Mouse (Mus musculus): ENCODE data around the gene Fgfr2.

Fgfr2 gene

DNA sequence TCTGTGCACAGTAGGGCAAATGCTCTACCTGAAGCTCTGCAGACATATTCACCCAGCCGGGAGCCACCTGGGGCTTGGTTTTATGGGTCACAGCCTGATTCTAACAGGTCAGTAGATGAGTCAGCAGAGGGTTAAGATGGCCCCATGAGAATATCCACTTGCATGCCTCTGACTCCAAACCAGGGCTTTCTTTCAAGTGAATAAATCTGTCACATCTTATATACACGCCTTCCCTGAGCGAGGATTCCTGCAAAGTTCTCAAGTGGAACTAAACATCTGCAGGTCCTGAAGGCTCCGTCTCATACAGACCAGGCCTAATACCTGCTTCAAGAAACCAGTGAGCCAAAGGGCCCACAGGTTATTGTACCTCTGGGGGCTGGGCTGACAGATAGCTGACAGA lies 2872.2 kb downstream of the Fgfr2 start:
- in situ Hi-C loops (cut with MseI, MboI) = no loop called here

DNA sequence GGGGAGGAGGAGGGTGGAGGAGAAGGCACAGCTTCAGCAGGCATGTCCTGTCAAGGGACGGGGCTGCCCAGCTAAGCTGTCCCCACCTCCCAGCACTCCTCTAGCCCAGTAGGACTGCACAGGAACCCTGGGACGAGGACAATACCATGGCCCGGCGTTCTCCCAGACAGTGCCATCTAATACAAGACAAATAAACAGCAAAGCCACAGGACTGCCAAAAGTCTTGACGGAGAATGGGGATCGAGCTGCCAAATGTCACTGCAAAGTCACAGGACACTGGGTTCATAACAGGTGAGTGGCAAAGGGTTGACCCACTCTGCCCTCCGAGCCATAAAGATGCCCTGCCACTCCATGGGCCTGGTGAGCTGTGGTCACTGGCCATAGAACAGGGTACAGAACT lies 2874.7 kb downstream of the Fgfr2 start:
- in situ Hi-C loops (cut with MseI, MboI) = no loop called here

DNA sequence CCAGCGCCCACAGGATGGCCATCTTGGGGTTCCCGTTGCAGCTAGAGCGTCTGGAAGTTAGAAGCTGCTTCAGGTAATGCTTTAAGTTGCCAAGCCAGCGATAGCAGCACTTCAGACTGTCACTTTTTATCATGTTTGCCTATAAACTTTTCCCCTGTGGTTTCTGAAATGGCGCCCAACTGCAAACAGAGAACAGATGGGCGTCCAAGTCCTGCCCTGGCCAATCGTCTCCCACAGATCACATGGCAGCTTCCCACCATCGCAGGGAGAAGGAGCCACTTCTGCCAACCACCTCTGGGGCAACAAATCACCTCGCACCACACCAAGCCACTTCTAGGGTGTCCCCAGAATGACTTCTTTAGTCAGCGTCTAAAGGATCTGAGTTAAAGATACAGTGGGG lies 2875.3 kb downstream of the Fgfr2 start:
- in situ Hi-C loops (cut with MseI, MboI) = no loop called here

DNA sequence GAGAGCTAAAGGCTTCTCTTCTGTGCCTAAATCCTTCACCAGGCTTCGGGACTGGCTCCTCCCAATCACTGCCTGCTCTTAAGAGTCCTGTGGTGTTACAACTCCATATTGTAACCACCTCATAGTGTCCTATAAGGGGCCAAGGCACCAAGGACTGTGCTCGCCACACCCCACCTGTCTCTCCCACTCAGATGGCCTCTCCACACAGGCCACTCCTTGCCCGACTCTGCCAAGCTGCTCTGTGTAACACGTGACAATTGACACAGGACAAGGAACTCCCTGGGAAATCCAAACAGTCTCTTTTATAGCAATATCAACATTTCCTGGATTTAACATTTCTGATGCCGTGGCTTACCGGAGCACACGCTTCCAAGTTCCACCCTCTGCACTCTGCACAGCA lies 2876.7 kb downstream of the Fgfr2 start:
- in situ Hi-C loops (cut with MseI, MboI) = no loop called here

GRCm38 (mm10) chr7:130244545-130244944 lies 2878.6 kb downstream of the Fgfr2 start:
- in situ Hi-C loops (cut with MseI, MboI) = no loop called here

DNA sequence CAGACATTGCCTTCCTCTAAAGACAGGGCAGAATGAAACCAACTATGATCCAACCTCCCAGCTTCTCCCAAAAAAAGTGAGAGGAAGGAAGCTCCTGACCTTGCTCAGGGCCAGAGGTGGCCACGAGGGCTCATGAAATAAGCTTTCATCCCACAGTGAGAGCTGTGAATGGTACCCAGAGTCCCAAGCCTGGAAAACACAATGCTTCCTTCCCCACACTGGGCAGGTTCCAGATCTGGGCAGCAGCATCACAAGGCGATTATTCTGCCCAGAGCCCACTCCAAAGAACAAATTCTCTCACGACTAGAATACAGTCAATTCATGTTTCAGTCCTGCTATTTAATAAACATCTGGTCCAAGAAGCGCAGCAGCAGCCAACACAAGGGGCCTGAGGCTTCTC lies 2879.3 kb downstream of the Fgfr2 start:
- in situ Hi-C loops (cut with MseI, MboI) = no loop called here

- in situ Hi-C loops (cut with MseI, MboI) = no loop called here
Measured at GRCm38 (mm10) chr7:130240191-130240590, 2883.0 kb downstream of the Fgfr2 start.

- in situ Hi-C loops (cut with MseI, MboI) = no loop called here
Measured at GRCm38 (mm10) chr7:130237244-130237643, 2885.9 kb downstream of the Fgfr2 start.

DNA sequence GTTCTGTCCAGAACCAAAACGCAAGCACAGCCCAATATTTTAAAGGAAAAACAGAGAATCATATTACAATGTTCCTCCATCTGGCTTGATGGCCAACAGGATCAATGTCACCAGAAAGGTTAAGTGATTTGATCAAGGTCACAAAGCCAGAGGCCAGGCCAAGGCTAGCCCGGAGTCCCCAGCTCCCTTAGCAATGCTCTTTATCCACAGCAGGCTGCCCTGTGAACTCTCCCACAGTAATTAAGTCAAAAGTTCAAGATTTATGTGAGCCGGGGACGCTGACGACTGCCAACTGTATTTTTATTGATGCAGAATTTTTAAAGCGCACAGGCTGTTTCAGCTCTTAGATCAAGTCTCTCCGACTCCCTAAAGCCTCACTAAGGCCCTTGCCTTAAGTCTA lies 2889.4 kb downstream of the Fgfr2 start:
- in situ Hi-C loops (cut with MseI, MboI) = no loop called here

DNA sequence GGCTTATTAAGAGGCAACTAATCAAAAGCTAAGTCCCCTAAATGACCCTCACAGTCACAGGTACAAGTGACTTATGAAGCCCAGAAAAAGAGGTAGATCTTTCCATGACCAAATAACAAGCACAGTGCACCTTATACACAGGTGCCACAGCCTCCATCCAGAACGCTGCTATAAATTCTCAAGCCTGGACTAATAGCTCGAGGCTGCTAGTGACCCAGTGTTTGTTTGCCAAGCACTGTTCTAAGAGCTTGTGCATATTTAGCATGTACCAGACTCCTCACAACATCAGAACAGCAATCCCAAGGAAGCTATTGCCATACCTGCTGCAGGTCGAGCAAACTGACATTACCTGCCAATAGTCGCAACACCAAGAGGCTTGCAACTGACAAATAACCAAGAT lies 2893.1 kb downstream of the Fgfr2 start:
- in situ Hi-C loops (cut with MseI, MboI) = no loop called here

GRCm38 (mm10) chr7:130225227-130225626 lies 2897.9 kb downstream of the Fgfr2 start:
- in situ Hi-C loops (cut with MseI, MboI) = no loop called here

- in situ Hi-C loops (cut with MseI, MboI) = no loop called here
Measured at GRCm38 (mm10) chr7:130222633-130223354, 2900.4 kb downstream of the Fgfr2 start.

DNA sequence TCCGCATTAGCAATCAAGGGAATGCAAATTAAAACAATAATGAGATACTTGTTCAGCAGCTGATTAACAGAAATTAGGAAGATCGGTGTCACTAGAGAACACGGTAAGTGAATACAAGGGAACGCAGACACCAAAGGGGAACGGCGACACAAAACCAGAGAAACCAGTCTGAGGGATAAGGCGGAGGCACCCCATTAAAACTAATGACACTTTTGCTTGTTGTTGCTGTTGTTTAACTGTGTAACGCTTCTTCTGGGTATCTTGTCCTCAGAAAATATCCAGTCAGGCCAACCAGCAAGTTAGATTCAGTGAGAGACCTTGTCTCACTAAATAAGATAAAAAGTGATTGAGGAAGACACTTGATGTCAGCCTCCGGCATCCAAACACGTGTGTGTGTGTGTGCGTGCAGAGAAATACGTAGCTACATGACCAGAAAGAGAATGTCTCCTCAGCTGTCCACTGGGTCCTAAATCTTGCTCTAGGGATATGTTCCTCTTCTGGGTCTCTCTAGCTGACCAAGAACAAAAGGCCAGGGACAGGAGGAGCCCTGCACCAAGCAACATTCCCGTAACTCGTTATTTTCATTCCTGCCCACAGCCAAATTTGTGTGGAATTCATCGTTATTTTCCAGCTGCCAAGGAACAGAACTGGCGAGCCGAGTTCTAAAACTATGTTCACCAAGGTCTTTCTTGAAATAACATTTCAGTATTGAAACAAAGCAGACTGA lies 2901.3 kb downstream of the Fgfr2 start:
- in situ Hi-C loops (cut with MseI, MboI) = no loop called here

GRCm38 (mm10) chr7:130220627-130221026 lies 2902.5 kb downstream of the Fgfr2 start:
- in situ Hi-C loops (cut with MseI, MboI) = no loop called here

DNA sequence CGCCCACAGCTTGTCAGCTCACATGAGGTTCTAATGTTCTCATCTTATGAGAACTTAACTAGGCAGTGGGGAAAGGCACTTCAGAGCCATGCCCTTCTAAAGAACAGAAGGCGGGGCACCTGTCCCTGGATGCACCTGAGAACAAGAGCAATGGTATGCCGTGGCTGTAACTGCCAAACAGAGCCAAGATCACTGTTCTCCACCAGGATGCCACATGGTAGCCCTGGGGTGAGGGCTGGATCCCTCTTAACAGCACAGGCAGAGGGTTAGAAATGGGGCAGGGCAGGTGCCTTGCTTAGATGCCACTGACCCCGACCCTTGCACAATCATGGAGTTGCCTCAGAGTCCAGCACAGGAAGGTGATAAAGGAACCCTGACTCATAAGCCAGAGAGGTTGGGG lies 2903.3 kb downstream of the Fgfr2 start:
- in situ Hi-C loops (cut with MseI, MboI) = no loop called here

GRCm38 (mm10) chr7:130216272-130216671 lies 2906.9 kb downstream of the Fgfr2 start:
- in situ Hi-C loops (cut with MseI, MboI) = no loop called here

DNA sequence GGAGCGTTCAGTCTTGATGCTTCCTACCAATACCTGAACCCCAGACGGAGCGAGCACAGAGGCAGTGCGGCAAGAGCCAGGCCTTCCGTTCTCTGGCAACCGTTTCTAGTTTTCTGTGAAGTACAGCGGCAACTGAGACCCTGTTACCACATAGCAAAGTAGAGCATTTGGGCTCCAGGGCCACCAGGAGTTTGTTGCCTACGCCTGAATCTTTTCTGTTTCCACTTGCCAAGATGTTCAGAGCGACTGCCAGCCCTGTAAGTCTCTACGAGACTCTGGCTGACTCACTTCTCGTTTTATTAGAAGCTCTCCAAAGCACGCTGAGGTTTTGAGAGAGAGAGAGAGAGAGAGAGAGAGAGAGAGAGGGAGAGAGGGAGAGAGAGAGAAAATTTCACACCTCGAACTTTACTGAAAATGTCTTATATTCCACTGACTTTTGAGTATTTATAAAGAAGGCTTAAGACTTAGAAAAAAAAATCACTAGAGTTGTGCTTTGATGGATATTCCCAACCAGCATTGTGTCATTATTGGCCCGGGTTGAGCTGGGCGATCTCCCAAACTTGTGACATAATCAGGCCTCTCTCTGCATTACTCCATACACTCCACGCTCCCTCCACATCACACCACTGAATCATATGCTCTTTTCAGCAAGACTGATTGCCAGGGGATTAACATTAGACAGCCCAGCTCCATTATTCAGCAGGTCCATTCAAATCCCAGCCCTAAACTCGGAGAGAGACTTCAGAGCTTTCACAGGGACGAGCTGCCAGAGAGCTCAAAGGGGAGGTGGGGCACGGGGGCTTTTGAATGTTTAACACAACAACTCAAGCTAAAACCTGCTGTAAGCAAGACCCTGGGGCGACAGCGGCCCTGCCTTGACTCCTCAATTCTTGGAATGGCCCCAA lies 2907.6 kb downstream of the Fgfr2 start:
- in situ Hi-C loops (cut with MseI, MboI) = no loop called here

DNA sequence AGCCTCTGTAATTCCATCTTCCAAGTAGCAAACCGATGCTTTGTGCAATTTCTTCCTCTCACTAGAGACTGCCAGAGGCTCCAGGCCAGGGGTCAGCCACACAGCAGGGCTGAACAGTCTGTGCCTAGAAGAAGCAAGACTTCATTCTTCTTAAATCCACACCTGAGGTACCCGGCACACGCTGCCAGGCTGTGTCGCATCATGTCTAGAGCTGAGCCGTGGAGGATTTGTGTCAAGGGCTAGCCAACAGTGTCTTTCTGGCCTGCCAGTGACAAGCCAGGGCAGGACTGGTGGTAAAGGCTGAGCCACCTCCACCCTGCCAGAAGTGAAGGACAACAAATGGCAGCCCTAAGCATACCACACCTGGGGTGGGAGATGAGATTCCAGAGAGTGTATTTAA lies 2910.0 kb downstream of the Fgfr2 start:
- in situ Hi-C loops (cut with MseI, MboI) = no loop called here

GRCm38 (mm10) chr7:130211411-130211810 lies 2911.7 kb downstream of the Fgfr2 start:
- in situ Hi-C loops (cut with MseI, MboI) = no loop called here

DNA sequence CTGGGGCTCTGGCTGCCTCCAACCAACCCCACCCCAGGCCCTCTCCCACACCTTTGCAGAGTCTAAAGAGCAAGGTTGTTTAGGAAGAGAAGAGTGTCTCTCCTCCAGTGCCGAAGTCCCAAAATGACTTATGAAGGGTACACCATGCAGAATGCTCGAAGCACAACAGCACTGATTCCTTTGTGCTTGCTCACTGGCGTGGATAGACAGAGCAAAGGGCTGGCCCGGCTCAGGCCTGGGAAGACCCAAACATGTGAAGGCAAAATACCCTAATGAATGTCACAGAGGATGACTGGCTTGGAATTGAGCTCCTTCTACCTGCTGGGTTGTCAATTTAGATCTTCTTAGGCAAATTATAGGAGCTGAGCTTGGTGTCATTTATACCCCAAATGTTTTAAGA lies 2914.5 kb downstream of the Fgfr2 start:
- in situ Hi-C loops (cut with MseI, MboI) = no loop called here

DNA sequence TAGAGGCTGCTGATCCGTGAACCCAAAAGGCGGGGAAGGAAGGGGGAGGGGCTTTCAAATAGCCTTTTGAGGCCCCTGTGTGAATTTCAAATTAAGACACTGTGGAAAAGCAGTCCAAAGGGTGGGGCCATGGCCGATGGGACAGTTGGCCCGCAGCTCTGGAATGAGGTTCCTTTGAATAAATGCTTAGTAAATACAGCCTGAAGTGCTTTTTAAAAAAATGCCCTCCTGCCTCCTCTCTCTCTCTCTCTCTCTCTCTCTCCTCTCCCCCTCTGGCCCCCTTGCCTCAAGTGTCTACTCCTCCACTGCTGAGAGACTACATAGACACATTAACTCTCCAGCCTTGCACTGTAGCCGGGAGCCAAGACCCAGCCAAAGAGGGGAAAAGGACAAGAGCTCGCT lies 2917.0 kb downstream of the Fgfr2 start:
- in situ Hi-C loops (cut with MseI, MboI) = no loop called here

GRCm38 (mm10) chr7:130205140-130205539 lies 2918.0 kb downstream of the Fgfr2 start:
- in situ Hi-C loops (cut with MseI, MboI) = no loop called here

All from mouse trophoblast stem cell (cell line).